Mouse (Mus musculus) CH12.LX (cell line): ENCODE data around the gene Exosc8.

Experiments
- CHD1 ChIP-seq: IDR thresholded peaks from 2 replicates; pipeline ENCODE4 v1.6.1; 2012; ENCODE audit warnings: low read depth, low read length, improper control_type of control experiment, inconsistent platforms
- CHD2 ChIP-seq: IDR thresholded peaks from 2 replicates; pipeline ENCODE4 v1.6.1; 2011; ENCODE audit warnings: low read length, improper control_type of control experiment
- CTCF ChIP-seq, 2 experiments: IDR thresholded peaks in 1 of 2; conservative IDR thresholded peaks in 1 of 2; 2 replicates each; pipeline ENCODE4 v1.5.1; 2011 to 2012; ENCODE audit warnings: low read depth in 2 of 2, low read length in 2 of 2, improper control_type of control experiment in 1 of 2, inconsistent platforms in 1 of 2, mild to moderate bottlenecking in 1 of 2, moderate library complexity in 1 of 2
- ELF1 ChIP-seq: IDR thresholded peaks from 2 replicates; pipeline ENCODE4 v1.6.1; 2014; ENCODE audit warnings: low read depth, mild to moderate bottlenecking, inconsistent platforms, low read length, improper control_type of control experiment
- EP300 ChIP-seq: IDR thresholded peaks from 2 replicates; pipeline ENCODE4 v1.6.1; 2011; ENCODE audit warnings: low read length, improper control_type of control experiment
- JUN ChIP-seq: IDR thresholded peaks from 2 replicates; pipeline ENCODE4 v1.6.1; 2011; ENCODE audit warnings: low read depth, mild to moderate bottlenecking, low read length, improper control_type of control experiment, moderate library complexity; ENCODE audit not compliant: insufficient read depth
- JUND ChIP-seq: conservative IDR thresholded peaks from 2 replicates; pipeline ENCODE4 v1.6.1; 2011; ENCODE audit warnings: low read depth, low read length, improper control_type of control experiment
- MAFK ChIP-seq: IDR thresholded peaks from 2 replicates; pipeline ENCODE4 v1.6.1; 2011; ENCODE audit warnings: low read length, improper control_type of control experiment; ENCODE audit not compliant: insufficient replicate concordance
- RAD21 ChIP-seq: IDR thresholded peaks from 2 replicates; pipeline ENCODE4 v1.6.1; 2011; ENCODE audit warnings: low read depth, mild to moderate bottlenecking, low read length, improper control_type of control experiment, moderate library complexity
- TBP ChIP-seq: conservative IDR thresholded peaks from 2 replicates; pipeline ENCODE4 v1.6.1; 2011; ENCODE audit warnings: low read depth, low read length, improper control_type of control experiment
- USF1 ChIP-seq: IDR thresholded peaks from 2 replicates; pipeline ENCODE4 v1.6.1; 2014; ENCODE audit warnings: low read depth, mild to moderate bottlenecking, inconsistent platforms, low read length, improper control_type of control experiment

DNA sequence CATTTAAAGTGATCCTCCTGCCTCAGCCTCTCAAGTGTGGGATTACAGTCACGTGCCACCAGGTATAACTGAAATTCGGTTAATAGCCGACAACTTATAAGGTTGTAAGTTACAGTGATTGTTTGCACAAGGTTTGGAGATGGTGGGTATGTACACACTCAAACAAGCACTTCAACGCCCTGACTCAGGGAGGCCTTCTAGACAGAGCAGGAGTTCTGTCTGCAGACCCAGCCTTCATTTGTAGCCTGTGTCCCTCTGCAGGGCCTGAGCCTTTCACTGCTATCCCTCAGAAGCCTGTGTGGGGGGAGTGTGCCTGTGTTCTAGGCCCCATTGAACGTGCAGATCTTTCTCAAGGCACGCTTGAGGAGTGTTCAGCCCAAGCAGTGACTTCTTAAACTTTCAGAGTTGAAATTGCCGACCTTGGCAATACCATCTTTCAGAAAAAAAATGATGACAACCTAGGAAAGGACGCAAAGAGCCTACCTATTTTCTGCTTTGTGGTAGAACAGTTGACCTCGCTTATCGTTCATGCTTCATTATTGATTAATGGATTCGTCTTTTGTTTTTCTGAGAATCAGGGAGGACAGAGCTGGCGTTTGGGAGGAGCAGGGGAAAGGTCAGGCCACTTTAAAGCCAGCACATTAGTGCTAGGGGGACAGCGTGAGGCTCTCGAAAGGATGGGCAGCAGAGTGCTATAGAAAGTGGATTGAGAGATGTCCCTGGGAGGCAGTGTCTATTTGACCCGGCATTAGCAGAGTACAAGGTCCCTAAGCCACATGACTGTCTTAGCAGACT lies 25.3 kb upstream of the Exosc8 start:
- TF ChIP-seq CHD2 (no peak), CTCF (conservative IDR thresholded peaks at IDR 0.05 in 1 of 2, IDR thresholded peaks at IDR 0.05 in 1 of 2; ENCODE audit: low read depth in 2 of 2, low read length in 2 of 2) (no peak), JUN (no peak), USF1 (no peak), CHD1 (no peak), EP300 (no peak), MAFK (no peak), JUND (no peak), RAD21 (no peak), TBP (no peak), ELF1 (no peak)
